Mouse (Mus musculus): ENCODE results near the gene Ndufb6.

- TF ChIP-seq GATA1 (IDR thresholded peaks at IDR 0.05; ENCODE audit: low read length) (no peak), TAL1 (IDR thresholded peaks at IDR 0.05; ENCODE audit: low read length) (no peak)
Observed at GRCm38 (mm10) chr4:40264321-40264720, 14.9 kb downstream of the Ndufb6 start.

All from erythroblast, embryonic 14.5 days (primary cell).